Mouse (Mus musculus): Measurements from ENCODE around the gene Ifitm2.

GRCm38 (mm10) chr7:140912846-140913482, 42.8 kb downstream of the Ifitm2 start:
- TF ChIP-seq GABPA (IDR thresholded peaks at IDR 0.05; ENCODE audit: insufficient replicate concordance, low read depth, low read length): no peak
- no peak for TF ChIP-seq POLR2A (IDR thresholded peaks at IDR 0.05; ENCODE audit: low read depth, low read length)
- TF ChIP-seq EP300 (IDR thresholded peaks at IDR 0.05; ENCODE audit: low read length): no peak
- TF ChIP-seq CTCF (conservative IDR thresholded peaks at IDR 0.05 in 1 of 2, IDR thresholded peaks at IDR 0.05 in 1 of 2; ENCODE audit: low read depth in 2 of 2, low read length in 2 of 2): no peak
- TF ChIP-seq USF1 (IDR thresholded peaks at IDR 0.05; ENCODE audit: low read depth, low read length): no peak
- TF ChIP-seq PAX5 (IDR thresholded peaks at IDR 0.05; ENCODE audit: low read length): no peak
